Mouse (Mus musculus) liver, adult (tissue): Measurements from ENCODE around the gene Olfr118.
"Not testable (repeated sequence)": the region's sequence is repeated elsewhere in the genome, so short reads cannot be mapped to it uniquely, and the experiment has no call there.

Experiments used
- GATA4 ChIP-seq: IDR thresholded peaks from 2 replicates; pipeline ENCODE4 v1.6.1; 2014; ENCODE audit warnings: mild to moderate bottlenecking, low read length; ENCODE audit not compliant: insufficient replicate concordance

The Olfr118 gene

GRCm38 (mm10) chr17:37666688-37667087, at the start of gene Olfr118:
Gene Olfr118 (plus strand): TSS chr17:37666988.
- TF ChIP-seq GATA4 = no peak

- no peak for TF ChIP-seq GATA4
Measured at GRCm38 (mm10) chr17:37627009-37627408, 39.8 kb upstream of the Olfr118 start, which contains the start of the genes Olfr115 and Olfr116. Gene Olfr115 (minus strand): TSS chr17:37627109. Gene Olfr116 (minus strand): TSS chr17:37627199.

DNA sequence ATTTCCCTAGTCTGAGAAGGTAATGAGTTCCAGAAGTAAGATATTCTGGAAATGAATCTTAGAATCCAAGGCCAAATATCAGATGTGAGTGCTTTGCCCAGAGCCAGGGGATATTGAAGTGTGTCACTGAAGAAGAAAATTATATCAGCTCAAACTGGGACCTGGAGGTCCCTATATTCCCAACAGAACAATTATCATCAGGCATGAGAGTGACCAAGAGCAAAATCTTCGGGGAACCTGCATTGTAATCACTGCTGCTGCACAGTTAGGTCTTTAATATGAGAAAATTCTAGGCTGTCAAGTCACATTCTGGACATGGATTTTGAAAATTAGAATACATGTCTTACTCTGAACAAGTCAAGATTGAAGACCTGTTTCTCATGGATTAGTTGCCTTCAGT, 3.1 kb upstream of the Olfr118 start, which contains the start of gene Olfr117:
Olfr117 (minus strand) TSS at position 101 of the 400 bp plus-strand sequence.
- no peak for TF ChIP-seq GATA4

- TF ChIP-seq GATA4 = not testable (repeated sequence)
Measured at GRCm38 (mm10) chr17:37696264-37696663, 29.5 kb downstream of the Olfr118 start, which contains the start of gene Olfr119. Gene Olfr119 (plus strand): TSS chr17:37696564.

DNA sequence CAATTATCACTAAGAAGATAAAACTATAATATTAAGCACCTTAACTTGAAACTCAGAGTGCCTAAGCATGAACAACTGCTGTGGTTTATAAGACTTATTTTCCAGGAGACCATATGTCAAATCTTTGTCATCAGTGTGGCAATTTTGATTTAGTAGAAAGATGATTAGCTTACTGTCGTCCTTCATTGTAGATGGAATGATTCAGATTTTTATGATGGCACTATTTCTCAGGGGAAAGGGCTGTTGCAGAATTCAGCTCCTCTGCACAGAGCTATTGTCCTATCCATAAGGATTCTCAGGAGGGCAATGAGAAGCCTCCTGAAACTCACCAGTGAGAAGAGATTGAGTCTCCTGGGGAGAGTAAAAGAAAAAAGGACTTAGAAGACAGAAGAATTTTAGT, 54.7 kb downstream of the Olfr118 start, which contains the start of gene Olfr120:
Olfr120 (plus strand) TSS at position 301 of the 400 bp plus-strand sequence.
- no peak for TF ChIP-seq GATA4
